Mouse (Mus musculus) adrenal gland, postnatal 4 days (tissue): ENCODE measurements around the gene Cant1. TPM values are rescaled to one million over a fixed set of nuclear protein-coding genes. Genes with fewer than 3 reads are reported as not detected.

ENCODE experiments used
- DNase-seq, 2 experiments: peaks; one replicate each; pipeline ENCODE4 v3.0.0; 2021 to 2022; ENCODE audit warnings: low spot score in 2 of 2, mixed read lengths in 2 of 2
- total RNA-seq, 2 experiments: library from RNA; stranded (reverse); gene quantifications; 2 replicates each; pipeline ENCODE4 v1.2.3; 2021

Cant1 gene
- total RNA-seq, 2 experiments from 2014 or later = 33.7 to 36.5 TPM

DNA sequence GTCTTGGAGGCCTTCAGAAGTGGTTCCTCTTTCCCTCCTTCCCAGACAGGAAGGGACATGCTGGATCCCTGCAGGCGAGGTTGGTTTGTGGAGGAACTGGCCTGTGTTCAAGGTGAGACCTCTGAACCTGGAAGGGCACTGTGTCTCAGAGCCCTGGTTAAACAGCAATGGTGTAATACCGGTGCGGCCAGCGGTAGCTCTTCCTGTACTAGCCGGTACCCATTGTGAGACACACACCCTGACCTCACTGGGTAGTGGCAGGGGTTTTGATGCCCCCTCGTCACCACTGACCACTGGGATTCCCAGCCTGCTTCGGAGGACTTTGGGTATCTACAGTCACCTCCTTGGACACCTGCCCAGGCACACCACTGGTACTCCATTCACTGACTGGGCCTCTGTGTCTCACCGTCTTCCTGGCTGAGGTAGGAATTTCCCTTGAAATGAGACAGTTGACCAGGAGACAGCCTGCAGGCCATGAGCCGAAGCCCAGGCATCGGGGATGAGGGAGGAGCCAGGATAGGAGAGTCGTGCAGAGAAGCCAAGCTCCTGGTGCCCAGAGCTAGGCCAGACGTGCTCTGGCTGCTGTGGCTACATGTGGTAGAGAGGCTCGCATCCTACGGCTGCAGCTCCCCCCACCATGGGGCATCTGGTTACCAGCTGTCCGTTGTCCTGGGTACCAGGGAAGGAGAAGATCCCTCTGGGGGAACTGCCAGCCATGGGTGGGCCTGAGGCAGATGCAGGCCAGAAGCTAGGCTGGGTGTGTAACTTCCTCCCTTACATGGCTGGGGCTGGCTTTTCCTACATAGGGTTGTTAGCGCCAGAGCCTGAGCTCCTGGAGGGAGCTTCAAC lies 12.4 kb upstream of the Cant1 start:
- no peak for DNase-seq

DNA sequence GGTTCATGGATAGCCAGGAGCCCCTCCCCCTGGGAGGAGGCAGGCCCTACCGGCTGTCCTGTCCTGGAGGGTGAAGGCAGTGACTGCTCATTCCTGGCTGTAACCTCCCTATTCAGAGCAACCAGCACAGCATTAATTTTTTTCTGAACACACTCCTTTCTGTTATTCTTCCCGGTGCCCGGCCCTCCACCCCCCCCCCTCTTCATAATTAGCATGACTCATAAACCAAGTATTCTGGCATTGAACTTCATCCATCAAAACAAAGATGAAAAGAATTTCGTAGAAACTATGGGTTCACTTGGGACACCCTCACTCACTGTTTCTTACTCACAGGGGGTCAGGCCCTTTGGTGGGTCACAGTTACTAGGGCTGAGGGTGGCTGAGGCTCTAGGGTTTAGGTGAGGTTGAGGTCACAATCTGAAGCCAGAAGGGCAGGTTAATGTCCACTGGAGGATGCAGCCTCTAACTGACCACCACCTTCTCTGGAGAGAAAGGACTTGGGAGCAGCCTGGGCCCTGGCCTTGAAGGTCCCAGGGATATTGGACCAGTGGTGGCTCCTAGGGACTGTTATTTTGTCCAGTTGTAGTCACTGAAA lies 11.5 kb upstream of the Cant1 start:
- no peak for DNase-seq

DNA sequence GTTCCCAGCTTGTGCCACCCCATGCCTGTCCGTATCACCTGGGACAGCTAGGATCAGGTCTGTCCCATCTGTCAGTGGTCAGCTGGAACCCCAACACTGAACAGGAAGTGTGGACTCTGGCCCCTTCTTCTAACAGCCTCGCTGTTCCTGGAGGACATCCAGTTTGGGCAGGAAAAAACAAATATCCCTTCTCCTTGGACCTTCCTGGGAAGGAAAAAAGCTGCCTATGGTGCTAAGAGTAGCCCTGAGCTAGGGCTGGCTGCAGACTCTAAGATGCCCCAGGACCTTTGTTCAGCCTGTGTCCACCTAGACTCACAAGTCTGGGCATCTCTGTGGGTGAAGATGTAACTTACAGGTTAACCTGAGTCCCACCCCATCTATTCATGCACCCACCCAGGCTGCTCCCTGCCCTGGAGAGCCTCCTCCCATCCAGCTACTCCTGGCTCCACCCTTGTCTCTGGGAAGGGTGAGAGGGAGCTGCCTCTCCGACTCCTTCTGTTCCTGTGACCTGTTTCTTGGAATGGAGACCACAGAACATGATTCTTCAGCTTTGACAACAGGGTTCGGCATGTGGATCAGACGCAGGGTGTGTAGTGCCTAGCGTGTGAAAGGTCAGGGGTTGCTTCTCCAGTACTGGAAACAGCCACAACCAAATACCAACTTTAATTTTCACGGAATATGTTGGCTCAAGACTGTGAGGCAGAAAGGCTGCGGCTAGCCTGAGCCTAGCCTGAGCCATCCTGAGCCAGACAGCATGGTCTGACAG lies 10.2 kb upstream of the Cant1 start:
- no peak for DNase-seq

DNA sequence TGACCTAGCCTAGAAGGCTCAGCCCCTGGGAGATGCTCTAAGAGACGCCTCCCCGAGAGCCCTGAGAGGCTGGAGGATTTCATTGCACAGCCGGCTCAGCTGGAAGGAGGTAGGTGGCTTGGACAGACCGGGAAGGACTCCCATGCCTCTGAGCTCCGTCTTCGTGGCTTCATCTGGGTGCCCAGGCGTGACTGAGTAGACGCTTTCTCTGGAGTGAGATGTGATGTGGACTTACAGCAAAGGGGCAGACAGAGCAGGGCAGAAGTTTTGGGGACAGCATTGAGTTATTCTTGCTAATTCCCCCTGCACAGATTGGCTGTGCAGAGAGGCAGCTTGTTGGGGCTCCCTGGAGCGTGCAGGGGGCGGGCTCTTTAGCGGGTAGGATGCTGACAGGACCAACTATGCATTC lies 9.6 kb upstream of the Cant1 start:
- no peak for DNase-seq

DNA sequence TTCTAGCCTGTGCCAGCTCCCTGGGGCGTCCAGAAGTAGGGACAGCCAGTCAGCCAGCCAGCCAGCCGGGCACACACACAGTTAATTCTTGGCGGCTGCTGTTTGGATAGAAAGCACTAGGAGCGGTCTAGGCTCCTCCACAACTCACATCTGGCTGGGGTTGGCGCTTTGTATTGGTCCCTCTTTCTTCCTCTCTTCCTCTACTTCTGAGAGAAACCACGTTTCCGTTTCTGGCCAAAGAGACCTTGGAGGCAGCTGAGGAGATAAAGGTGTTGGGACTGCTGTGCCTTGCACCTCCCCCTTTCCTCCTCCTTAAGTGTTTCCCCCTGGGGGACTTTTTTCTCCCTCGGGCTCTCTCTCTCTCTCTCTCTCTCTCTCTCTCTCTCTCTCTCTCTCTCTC lies 9.1 kb upstream of the Cant1 start, which contains the start of gene C1qtnf1:
C1qtnf1 (plus strand) TSS at position 218 of the 400 bp plus-strand sequence.
- no peak for DNase-seq

DNA sequence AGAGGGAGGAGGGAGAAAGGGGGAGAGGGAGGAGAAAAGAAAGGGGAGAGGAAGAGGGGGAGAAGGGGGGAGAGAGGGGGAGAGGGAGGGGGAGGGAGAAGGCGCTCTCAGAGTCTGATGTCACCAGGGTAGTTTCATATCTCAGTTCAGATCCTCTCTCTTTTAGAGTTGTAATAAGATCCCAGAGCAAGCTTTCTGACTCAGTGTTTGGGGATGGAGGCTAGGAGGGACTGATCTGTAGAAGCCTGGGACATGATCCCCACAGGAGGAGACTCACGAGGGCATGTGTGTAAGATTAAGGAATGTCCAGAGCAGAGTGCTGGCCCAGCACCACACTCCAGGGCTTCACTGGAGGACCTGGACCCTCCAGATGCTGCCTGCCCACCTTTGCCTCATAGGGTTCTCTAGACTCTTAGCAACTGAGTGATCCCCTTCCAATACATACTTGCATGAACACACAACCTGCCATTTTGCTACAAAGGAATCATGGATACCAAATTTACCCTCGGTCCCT lies 8.4 kb upstream of the Cant1 start:
- DNase-seq = no peak

DNA sequence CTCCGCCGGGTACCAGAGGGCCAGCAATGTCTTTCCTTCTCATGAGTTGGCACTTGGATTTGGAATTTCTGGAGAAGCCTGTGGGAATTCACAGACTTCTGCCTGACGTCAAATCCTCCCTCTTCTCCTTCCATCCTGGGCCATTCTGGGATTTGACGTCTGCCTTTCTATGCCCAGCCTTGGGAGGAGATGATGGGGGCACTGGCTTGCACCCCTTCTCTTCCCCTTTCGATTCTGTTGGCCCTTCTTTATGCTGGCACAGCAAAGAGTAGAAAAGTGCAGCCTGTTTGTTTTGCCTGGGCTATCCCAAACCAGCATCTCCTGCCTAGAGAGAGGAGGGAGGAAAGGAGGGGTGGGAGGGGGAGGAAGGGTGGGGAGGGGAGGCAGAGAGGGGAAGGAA lies 7.9 kb upstream of the Cant1 start:
- DNase-seq = no peak

DNA sequence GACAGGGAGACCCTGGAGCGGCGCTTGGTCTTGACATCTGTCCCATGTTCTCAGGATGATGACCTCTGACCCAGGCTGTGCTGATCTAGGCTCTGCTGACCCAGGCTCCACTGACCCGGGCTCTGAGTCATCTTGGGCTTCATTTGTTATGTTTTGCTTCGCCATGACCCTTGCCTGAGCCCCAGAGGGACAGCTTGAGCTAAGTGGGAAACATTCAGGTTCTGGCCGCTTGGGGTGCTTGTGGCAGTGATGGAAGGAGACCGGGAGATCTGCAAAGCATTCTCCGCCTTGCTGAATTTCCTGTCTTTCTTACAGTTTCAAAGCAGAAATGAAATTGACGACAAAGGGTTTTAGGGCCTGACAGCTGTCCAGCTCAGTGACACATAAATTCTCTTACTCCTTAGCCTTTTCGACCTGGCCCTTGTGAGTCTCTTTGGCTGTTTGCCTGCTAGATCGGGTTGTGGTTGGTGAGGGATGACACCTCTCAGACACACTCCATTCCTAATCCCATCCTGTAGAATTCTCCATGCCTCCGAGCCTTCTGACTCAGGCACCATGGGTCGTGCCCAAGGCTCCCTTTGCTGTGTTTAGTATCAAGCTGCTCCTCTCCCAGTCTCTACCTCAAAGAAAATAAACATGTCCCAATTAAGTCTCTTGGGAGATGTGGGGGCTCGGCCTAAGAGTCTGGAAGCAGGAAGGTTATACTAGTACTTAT lies 5.9 kb upstream of the Cant1 start:
- no peak for DNase-seq

DNA sequence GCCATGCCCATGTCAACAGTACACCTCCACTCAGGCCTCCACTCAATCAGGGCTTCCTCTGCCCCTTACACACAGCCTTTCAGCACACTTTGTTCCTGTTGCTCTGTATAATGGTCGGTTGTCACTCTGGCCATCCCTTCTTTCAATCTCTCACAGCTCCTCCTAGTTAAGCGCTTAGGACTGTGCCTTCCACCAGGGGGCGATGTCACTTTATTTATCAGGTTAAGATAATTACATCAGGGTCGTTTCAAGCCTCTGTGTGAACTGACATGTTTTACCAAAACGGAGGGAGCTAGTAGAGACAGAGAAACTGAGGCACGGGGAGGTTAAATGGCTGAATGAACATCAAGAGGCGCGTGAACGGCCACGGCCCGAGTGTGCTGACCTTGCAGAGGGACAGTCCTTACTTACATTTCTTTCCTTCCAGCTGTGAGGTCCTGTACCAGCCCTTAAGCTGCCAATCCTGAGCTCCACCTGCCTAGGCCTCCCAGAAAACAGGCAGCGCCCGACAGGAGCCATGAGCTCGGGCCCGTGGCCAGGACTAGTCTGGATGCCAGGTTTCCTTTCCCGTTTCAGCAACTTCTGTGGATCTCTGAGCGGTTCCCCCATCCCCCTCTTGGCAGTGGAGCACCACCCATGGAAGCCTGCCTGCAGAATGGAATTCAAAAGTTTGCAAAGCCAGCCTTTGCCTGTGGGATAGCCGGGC lies 4.5 kb upstream of the Cant1 start:
- DNase-seq = peak; percentile 45 to 69

DNA sequence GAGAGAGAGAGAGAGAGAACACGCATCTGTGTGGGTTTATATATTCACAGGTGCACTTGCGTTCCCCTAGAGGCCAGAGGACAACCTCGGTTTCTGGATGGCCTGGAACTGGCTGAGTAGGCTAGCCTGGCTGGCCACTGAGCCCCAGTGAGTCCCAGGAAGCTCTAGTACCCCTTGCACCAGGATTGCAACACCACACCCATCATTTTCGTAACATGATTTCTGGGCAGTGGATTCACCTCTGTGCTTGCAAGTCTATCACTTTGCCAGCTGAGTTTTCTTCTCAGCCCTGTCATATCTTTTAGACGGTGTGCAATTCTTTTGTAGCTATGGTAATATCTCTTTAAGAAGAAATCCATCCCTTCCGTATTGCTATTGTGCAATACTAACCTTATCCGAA lies 1.4 kb upstream of the Cant1 start:
- DNase-seq = no peak

DNA sequence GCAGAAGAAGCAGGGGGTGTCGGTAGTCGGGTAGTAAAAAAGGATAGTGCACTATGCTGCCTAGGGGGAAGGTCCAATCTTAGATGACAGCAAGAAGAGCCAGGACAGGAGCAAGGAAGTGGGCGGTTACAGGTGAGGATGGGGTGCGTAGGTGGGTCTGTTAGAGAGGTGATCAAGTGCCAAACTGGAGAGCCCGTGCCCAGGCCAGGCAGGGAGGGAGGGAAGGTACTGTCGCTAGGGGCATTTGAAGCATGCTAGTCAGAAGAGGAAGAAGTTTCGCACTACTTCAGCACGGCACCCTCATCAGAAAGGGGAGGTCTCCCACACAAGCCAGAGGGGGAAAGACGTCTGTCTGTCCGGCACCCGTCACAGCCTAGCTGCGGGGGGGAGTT lies 448 bp downstream of the Cant1 start:
- DNase-seq = no peak

DNA sequence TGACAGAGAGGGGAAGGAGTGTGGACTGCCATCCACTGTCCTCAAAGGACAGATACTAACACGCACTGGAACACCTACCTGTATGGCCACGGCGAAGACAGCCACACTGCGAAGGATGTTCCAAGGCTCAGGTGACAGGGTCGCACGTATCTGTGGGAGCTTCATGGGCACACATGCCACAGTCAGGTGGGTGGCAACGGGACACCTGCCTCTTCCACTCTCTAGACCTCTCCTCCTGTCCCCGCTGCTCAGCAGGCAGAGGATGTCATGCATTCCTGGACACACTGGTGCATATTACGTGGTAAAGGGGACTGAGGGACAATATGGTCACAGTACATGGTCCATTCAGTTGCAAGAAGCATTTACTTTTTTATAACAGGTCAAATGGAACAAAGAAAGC lies 1.4 kb downstream of the Cant1 start:
- DNase-seq = no peak

DNA sequence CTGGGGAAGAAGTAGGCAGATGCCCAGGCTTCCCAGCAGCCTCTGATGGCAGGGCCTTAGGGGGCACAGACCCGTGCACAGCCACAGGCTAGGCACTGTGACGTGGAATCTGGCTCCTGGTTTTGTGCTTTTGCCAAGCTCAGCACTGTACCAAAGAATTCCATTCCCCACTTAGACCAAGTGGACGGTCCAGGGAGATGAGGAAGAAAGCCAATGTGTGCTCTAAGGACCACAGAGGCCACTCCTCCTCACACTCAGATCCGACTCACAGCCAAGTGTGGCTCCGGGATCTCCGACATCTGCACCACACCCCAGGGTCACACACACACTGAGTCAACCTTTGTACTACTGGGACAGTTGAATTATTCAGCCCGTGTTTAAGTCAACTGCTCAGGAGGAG lies 2.8 kb downstream of the Cant1 start:
- no peak for DNase-seq

DNA sequence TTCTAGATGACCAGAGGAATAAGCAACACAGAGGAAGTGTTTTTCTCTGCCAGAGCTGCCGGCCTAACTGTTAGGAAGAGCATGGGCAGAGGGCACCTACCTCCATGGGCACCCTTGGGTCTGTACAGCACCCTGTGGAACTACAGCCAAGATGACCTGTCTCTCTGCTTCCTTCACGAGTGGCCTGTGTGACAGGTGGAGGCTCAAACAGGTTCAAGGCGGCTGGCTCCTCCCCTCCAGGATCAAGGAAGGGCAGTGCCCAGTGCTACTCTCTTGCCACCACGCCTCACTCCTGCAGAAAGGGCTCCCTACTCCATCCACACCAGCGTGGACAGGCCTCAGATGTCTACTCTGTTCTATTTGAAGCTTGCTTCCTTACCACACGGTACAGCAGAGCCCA lies 3.3 kb downstream of the Cant1 start:
- no peak for DNase-seq

DNA sequence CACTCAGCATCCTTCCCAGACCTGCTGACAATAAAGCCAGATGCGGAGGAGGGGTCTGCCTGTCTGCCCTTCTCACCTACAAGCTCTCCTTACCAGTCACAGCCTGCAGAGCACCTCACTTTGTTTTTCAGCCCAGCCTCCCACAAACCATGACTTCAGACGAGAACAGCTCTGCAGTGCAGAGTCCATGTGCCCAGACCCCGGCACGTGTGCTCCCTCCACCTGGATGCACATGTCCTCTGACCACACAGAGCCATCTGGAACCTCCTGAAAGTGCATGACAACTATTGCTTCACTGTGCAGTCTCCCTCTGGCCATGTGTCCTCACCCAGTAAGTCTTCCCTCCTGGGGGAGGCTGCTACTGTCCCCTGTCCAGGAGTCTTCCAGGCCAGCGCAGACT lies 4.6 kb downstream of the Cant1 start:
- no peak for DNase-seq

DNA sequence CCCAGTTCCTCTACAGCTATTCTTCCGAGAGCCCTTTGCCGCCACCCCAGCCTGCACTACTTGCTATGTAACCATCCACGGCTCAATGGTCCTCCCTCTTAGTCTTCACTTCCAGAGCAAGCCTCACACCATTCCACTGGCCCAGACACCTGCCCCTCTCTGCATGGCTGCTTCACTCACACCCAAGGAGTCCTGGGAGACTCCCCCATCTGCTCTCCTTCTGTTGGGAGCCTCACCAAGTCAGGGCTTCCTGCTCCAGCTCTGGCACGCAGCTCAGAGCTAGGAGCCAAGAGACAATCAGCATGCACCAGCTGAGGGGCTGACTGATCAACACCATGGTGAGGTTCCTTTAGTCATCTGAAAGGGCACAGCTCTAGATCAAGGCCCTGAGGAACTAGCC lies 5.8 kb downstream of the Cant1 start:
- no peak for DNase-seq

DNA sequence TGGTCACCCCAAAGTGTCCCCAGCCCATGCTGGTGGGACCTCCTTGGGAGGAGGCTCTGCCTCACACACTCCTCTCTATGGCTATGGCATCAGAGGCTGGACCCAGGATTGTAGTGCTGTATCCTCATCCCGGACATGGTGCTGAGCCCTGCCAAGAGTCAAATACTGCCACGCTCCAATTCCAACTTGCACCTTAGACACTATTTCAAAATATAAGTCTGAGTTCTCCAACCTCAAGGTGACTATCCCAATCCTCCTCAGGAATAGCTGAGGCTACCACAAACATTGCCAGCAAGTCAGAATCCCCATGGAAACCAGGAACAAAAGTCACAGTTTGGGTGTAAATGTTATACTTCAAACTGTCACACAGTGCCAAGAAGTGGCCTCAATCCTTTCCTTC lies 6.3 kb downstream of the Cant1 start:
- DNase-seq = no peak

DNA sequence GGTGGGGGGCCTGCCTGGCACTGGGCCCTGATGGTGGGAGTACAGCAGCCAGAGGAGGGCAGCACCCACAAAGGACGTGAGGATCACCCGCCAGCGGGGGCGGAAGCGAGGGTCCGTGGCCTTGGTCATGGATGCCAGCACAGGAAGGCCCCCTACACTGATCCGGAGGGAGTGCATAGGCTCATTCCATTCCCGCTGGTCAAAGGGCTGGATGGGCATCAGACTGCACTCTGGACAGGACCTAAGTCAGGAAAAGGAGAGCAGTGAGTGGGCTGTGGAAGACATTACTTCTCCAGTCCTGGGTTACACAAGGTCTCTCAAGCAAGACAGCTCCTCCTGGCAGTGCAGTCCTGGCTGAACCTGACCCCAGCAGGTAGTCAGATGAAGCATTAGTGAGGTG lies 7.6 kb downstream of the Cant1 start:
- DNase-seq = no peak

DNA sequence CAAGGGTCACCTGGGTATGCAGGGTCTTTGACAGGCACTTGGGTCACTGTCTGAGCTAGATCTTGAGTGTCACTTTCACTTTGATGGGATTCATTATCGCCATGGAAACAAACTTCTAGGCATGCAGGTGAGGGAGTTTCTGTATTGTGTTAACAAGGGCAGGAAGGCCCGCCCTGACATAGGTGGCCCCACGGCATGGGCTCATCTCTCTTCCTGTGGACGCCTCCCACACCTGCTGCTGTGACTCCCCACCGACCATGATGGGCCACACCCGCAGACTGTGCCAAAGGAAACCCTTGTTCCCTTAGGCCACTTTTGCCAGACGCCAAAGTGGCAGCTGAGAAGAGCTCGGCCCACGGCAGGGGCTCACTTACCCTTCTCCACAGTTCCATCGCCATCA lies 8.4 kb downstream of the Cant1 start:
- DNase-seq = no peak

DNA sequence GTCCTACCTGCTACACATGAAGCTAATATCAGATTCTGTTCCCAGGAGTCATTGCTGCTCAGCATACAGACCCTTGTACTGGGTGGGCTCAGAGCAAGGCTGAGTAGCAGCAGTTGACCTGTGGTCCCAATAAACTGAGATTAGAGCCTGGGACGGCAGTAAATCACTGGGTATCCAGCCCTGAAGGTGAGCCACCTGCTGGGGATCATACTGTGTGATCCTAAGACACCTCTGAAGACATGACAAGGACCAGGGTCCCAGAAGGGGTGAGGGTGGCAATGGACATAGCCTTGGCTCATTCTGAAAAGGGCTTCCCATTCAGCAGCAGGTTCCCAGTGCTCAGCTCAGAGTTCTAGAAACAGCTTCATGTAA lies 8.8 kb downstream of the Cant1 start:
- DNase-seq = no peak
